Mouse (Mus musculus): Measurements from ENCODE around the gene Mki67.
A peak's percentile ranks its signal among the peaks of the same experiment; 100 is the strongest.

Mki67 gene

DNA sequence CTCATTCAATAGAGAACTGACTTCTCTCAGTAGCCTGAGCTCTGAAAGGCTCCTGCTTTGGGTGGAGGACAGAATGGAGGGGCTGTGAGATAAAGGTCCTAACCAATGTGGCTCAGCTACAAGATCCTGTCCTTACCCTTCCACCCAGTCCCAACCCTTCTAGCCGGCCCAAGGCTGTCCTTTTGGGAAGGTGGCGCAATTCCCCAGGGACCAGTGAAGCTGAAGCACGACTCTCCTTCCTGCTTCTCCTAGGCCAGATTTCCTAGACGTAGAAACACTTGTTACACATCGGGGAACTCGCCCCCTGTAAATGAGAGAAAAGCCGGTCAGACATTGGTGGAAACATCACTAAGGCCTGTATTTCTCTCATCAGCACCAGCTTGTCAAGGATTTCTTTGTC lies 52.0 kb downstream of the Mki67 start:
- DNase-seq = no peak

DNA sequence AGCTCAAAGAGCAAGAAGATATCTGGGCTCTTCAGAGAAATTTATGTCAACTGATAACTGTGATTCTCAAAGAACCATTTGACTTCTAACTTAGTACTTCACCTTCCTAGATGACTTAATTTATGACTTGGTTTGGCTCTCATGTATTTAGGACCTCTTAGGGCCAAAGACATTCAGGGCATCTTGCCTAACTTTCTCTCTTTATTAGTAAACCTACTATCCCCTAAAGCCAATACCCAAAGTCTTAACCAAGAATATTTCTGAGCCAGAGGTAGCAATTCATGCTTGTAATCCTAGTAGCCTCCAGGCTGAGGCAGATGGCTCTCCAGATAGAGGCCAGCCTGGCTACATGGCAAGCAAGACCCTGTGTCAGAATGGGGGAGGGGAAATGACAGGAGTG lies 55.8 kb downstream of the Mki67 start:
- DNase-seq = no peak

DNA sequence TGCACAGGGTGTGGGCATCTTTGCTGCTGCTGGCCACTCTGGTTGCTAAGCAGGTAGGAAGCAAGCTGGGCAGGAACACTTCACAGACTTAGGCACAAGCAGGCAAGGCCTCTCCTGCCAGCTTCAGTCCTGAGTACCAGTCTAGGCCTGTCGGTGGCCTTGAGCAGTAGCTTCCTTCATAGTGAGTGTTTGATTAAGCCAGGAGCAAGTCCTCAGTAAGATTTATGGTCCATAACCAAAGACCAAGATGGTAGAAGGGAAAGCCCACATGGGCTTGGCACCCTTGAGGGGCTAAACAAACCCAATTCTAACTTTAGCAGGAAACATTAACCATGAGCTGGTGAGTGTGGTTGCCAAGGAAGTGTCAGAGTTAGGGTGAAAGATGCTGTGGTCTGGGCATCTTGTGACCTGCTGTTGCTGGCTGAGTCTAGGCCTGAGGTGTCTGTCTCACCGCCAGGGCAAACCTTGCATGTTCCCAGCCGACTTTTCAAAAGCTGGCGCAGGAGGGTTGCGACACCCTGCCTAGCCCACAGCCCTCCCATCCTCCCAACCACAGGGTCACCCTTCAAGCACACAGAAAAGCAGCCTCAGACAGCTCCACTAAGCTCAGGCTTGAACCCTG lies 56.7 kb downstream of the Mki67 start:
- no peak for DNase-seq

DNA sequence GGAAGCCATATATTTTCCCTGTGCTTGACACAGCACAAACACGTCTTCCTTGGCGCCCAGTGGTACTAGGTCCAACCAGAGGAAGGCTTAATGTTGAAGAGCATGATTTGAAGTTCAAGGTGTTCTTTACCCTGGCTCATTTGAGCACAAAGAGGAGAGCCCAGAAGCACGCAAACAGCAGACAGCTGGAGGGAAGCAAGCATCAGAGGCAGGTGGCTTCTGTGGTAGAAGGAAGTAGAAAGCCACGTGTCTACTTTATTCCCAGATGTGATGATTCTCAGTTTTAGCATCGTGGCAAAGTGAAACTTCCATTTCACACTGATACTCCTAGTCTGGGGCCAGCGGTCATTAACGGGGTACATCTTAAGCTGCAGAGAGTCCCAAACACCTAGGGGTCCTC lies 58.0 kb downstream of the Mki67 start:
- no peak for DNase-seq

DNA sequence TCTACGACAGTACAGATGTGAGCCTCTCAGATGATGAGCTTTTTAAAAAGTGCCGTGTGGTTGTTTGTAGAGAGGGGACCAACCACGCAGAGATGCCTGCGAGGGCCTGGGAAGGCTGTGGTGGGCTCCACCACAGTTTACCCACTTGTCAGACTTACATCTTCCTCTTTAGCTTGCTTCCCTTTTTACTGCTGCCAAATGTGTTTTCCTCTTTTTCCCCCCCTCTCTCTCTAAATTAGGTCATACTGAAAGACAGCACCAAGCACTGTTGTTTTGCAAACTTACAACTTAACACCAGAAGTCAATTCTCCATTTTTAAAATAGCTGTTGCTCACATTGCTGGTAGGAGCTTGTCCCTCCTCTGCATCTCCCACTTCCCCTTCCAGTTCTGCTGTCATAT lies 61.0 kb downstream of the Mki67 start:
- no peak for DNase-seq

DNA sequence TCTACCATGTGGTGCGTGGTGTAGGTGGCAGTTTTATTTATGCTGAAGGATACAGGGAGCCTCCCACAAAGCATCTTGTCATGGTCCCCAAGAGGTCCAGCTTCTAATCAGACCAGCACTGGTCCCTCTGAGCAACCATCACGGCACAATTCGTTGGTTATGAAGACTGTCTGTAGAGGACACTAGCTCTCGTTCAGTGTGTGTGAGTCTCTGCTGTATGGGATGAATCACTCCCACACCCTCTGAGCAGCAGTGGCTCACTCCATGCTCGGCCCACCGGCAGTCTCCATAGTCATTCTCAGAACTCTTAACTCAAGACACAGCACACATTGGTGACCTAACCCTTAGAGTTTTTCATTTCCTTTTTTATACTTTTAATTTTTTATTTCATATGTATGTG lies 61.9 kb downstream of the Mki67 start:
- DNase-seq = no peak

DNA sequence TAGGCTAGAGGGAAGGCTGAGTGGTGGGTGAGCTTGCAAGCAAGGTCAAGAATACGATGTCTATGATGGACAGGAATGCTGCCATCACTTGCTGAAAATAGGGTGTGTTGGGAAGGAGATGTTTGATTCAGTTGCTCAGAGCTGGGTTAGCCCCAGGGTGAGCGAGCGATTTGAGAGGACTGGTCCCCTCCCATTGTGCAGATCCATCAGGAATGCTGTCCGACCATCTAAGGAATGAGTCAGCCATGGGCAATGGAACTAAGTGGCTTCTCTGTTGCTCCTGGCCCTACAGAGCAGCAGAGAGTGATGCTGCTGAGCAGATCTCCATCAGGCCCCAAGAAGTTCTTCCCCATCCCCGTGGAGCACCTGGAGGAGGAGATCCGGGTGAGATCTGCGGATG lies 62.6 kb downstream of the Mki67 start:
- no peak for DNase-seq

DNA sequence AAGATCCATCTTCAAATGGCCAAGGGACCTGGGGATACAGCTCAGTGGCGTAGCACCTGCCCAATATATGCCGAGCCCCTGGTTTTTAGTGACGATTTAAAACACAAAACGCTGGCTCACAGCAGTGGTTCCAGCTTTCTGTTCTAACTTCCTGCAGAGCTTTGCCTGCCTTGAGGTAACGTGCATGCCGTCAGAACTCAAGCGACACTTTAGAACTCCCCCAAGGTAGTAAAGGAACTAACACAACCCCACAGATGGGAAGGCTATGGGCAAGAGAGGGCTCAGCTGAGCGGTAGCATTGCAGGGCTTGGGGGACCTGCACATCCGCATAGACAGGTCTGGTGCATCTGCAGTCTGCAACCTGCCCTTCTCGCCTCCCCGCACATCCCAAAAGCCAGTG lies 63.4 kb downstream of the Mki67 start:
- no peak for DNase-seq

DNA sequence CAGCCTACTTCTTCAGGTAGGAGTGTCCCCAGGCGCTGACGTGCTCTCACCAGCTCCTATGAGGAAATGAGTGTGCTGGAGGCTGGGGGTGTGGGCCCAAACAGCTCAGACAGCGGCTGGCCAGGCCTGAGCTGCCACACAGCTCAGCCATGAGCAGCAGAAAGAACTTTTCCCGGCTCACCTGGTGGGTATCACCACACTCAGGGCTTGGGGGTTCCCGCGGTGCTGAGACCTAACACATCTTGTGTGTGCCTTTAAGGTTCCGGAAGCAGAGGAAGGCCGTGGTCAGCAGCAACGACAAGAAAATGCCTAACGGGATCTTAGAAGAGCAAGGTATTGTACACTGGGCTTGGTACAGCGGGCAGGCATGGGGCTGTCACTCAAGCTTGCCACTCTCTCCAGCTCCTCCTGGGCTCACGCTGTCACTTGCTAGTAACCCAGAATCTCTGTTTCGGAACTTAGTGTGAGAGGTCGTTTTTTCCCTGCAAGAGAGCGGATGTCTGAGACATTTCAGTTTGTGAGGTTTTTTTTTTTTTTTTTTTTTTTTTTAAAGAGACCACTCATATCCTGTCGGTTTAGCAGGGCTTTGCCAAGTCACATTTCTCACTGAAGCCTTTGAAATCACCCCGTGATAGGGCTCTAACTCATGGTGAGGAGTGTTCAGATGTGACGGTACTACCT lies 64.2 kb downstream of the Mki67 start:
- no peak for DNase-seq

DNA sequence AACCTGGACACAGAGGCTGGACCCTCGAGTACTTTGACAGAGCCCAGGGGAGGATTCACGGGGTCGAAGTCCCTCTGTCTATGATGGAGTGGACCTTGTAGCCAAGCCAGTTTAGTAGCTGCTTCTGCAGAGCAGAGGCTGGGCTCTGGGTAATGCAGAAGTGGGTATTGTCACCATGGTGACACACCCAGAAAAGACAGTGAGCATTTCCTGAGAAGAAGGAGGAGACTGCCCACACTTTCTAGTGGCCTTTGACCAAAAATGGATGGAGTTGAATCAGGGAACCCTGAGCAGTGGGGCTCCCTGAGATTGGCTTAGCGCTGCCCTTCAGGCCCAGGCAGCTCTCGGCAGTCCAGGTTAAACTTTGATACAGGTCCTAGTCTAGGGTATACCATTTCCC lies 66.1 kb downstream of the Mki67 start:
- DNase-seq = no peak

DNA sequence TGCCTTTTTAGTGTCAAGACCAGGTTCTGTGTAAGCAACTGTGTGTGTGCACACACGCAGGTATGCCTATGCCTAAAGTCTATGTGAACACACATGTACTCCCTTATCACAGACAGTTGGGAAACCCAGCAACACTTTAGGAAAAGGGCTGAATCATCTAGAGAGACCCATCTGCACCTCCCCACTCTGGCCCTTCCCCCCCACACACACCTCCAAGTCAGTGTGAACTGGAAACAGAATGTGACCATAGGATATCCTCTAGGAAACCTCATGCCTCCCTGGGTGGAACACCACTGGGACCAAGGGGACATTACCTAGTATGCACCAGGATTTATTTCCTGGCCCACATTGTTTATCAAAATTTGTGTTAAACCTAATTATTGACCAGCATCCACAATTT lies 66.9 kb downstream of the Mki67 start:
- no peak for DNase-seq

DNA sequence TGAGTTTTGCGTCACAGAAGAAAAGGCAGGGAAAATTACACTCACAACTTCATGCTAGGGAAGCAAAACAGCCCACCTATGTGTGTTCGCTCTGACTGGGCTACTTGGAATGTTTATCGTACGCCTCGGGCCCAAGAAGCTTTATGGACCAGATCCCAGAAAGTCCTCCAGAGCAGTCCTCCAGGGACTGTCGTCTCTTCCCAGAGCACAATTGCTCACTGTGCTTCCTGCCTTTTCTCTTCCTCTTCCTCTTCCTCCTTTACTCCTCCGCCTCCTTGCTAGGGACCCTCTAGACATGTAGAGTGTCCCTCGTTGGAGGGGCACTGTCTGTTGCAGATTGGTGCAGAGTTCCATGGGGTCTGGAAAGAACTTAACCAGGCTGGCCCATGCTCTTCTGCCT lies 67.3 kb downstream of the Mki67 start:
- DNase-seq = no peak

DNA sequence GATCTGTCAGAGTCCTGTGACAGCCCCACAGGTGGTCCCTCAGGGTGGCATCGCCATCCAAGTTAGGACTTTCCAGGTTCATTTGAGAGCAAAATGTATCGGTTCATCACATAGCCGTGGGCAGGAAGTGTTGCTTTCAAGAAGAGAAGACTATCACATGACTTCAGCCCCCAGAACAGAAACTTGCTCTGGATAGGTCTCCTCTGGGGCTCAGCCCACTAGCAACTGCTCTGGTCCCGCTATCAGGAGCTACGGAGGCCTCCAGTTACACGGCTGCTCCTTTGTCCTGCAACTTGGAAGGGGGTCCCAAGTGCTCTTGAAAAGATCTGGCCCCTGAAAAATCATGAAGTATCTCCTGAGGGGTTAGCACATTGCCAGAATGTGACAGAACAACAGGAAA lies 69.2 kb downstream of the Mki67 start:
- no peak for DNase-seq

DNA sequence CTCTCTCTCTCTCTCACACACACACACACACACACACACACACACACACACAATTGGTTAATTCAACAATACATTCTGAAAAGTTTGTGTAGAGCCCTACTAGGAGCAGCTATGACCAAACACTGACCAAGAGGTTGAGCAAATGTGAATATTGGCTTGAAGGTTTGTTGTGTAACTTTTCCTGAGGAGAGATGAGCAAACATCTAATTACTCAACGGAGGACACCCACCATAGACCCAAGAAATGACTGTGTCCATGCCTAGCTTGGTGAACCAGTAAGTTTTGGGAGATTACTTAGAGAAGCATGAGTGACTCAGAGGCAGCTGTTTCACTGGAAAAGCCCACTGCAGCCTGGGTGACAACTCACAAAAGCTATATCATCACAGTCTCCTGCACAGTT lies 71.7 kb downstream of the Mki67 start:
- no peak for DNase-seq

DNA sequence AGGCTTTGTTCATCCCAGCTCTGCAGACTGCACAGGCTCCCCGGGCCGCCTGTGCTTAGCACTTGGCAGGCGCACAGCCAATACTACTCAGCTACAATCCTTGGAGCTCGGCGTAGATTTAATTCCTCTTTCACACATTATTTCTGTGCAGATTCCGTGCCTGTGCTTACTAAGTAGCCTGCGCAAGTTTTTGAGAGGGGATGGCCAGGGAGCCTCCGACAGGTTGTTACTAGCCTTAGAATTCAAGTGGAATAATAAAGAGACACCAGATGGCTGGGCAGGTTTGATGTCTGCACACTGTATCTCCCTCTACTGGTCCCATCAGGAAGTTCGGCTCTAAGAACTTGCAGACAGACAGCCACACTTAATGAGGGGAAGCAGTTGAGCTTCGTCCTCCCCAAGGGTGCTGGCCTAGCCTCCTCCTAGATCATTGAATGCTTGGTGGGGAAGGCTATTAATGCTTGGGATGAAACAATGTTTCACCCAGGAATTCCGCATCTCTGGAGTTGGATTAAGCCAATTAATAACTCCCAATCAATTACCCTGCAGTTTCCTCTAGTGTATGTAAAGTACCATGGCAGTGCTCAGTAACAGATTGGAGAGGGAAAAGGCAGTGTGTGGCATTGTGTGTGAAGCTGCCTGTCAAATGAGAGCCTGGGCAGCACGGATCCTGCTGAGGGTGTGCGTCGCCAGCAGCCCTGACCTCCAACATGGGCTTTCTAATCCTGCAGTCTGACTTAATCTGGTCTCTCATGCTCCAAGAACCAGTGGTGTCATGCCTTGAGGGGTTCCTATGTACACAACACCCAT lies 74.3 kb downstream of the Mki67 start:
- peak; percentile 75 for DNase-seq

All from retina, postnatal 1 day (tissue).